Mouse (Mus musculus) liver, postnatal 0 days (tissue): ENCODE measurements around the gene Mxra7. TPM values are rescaled to one million over a fixed set of nuclear protein-coding genes. Genes with fewer than 3 reads are reported as not detected.

Experiments used
- ATAC-seq: fragments of 200-750 bp; cut with Nextera tagmentation; 2 replicates; pipeline ENCODE4 v1.8.0; 2017; ENCODE audit warnings: mild to moderate bottlenecking, moderate library complexity
- DNase-seq: peaks from one replicate; pipeline ENCODE4 v3.0.0-alpha.2; 2016
- H3K27ac ChIP-seq: fragments of 300-500 bp; sonication (generic); 2 replicates; pipeline ENCODE4 v1.5.1; 2014; ENCODE audit warnings: antibody characterized with exemption, moderate library complexity, mild to moderate bottlenecking, low read depth
- H3K27me3 ChIP-seq: fragments of 300-500 bp; sonication (generic); 2 replicates; pipeline ENCODE4 v1.6.1; 2014; ENCODE audit warnings: low read length, control low read depth, mixed read lengths; ENCODE audit not compliant: insufficient read depth
- H3K36me3 ChIP-seq: fragments of 300-500 bp; sonication (generic); replicated peaks from 2 replicates; pipeline ENCODE4 v1.6.1; 2014; ENCODE audit warnings: mild to moderate bottlenecking, control low read depth, low read length, moderate library complexity, mixed read lengths; ENCODE audit not compliant: insufficient read depth
- H3K4me1 ChIP-seq: fragments of 300-500 bp; sonication (generic); 2 replicates; pipeline ENCODE4 v1.6.1; 2014; ENCODE audit warnings: antibody characterized with exemption, mild to moderate bottlenecking, control low read depth; ENCODE audit not compliant: insufficient read depth
- H3K4me2 ChIP-seq: fragments of 300-500 bp; sonication (generic); 2 replicates; pipeline ENCODE4 v1.6.1; 2014; ENCODE audit warnings: low read depth, mild to moderate bottlenecking, low read length, moderate library complexity, mixed read lengths
- H3K4me3 ChIP-seq: fragments of 300-500 bp; sonication (generic); 2 replicates; pipeline ENCODE4 v1.5.1; 2014; ENCODE audit warnings: low read depth, low read length
- H3K9ac ChIP-seq: fragments of 300-500 bp; sonication (generic); replicated peaks from 2 replicates; pipeline ENCODE4 v1.6.1; 2014; ENCODE audit warnings: mild to moderate bottlenecking, moderate library complexity
- H3K9me3 ChIP-seq: fragments of 300-500 bp; sonication (generic); 2 replicates; pipeline ENCODE4 v1.6.1; 2016; ENCODE audit warnings: mild to moderate bottlenecking, control low read depth, low read length, mixed read lengths
- CTCF ChIP-seq: sonication (generic); IDR thresholded peaks from 2 replicates; pipeline ENCODE4 v1.5.1; 2016; ENCODE audit warnings: antibody characterized with exemption, low read depth
- EP300 ChIP-seq: IDR thresholded peaks from 2 replicates; pipeline ENCODE4 v1.6.1; 2016; ENCODE audit warnings: antibody characterized with exemption, low read depth, mild to moderate bottlenecking
- WGBS: fragments of 180-500 bp; shearing (Covaris S2); extraction: QIAGEN DNeasy Blood & Tissue Kit; methylation state at CpG from one replicate; pipeline ENCODE4 v1.1.7; 2014; ENCODE audit not compliant: insufficient replicate concordance; 5-methylcytosine and 5-hydroxymethylcytosine counted together
- polyA plus RNA-seq: library from polyadenylated mRNA; unstranded; fragments of >200 nt; fragmentation: Nextera tagmentation; extraction: Ambion mirVana; gene quantifications from 2 replicates; pipeline ENCODE4 v1.2.1, GENCODE M21; 2015

Mxra7 gene
- polyA plus RNA-seq, 1 experiment from 2014 or later = 1.4 TPM

DNA sequence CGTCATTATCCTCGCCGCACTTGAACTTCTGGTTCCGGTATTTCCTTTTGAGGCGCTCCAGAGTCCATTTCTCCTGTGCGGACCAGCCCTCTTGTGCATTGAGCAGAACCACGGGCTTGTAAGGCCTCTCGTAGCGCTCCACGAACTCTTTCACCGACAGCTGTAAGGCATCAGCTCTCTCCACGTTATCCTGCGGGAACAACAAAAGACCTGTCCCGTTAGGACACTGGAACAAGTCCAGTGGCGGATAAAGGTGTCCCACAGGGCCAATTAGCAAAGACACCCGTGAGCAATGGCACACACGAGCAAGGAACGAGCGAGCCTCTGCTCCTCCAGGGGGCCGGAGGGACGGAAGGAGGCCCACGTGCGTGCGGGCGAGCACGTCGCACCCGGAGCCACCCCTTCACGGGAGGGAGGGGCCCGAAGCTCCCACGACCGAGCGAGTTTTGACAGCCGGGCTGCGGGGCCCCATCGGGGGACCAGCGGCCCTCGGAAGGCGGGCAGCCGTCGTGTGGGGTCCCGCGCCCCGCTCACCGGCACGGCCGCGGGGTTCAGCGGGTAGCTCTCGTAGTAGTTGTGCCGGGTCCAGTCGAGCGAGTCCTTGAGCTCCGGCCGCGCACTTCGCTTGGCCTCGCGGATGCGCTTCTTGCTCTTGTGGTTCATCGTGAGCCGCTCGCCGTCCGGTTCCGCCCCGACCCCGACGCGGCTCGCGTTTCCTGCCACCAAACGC lies 14.8 kb upstream of the Mxra7 start:
- WGBS = under 1% methylated on average over 73 of the region's 73 CpGs

DNA sequence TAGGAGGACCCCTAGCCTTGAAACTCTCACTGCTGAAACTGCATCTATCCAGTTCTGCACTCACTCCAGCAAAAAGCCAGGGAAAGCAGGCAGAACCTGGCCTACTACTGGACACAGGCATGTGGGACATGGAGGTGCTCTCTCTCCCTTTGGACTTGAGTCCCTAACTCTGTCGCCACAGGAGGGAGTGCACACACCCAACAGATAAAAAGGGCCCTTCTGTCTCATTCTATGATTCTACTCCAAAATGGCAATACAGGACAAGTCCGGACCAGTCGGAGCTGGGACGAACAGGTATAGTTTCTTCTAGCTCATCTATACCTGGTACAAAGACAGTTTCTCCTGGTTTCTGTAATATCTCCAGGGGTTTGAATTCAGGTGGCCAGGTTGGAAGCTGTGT lies 12.9 kb upstream of the Mxra7 start:
- Histone ChIP-seq H3K27me3 (no peaks in the 10 kb centered on the region), H3K4me3 (0 out of 2 replicates have a peak overlapping the region, but pooled peaks have one; percentile 94), H3K36me3 (peaks cover 53% of the 10 kb centered on the region), H3K9ac (no peak overlapping the region), H3K9me3 (no peaks in the 10 kb centered on the region), H3K27ac (no peak overlapping the region), H3K4me1 (peaks cover 25% of the 10 kb centered on the region), H3K4me2 (peak overlapping the region; percentile 96)
- DNase-seq (no peak), ATAC-seq (no peak)
- TF ChIP-seq CTCF = 0 out of 2 replicates have a peak, but pooled peaks have one; percentile 3
- TF ChIP-seq EP300 = no peak
- WGBS = 75% methylated on average over 4 of the region's 4 CpGs

More for the DNA sequence above, 14.8 kb upstream of the Mxra7 start:
- DNase-seq = peak; percentile 80
- no peaks in the 10 kb centered on the region for H3K9me3 ChIP-seq
- peak overlapping the region; percentile 99 for H3K27ac ChIP-seq
- peaks cover 44% of the 10 kb centered on the region for H3K36me3 ChIP-seq
- H3K4me3 ChIP-seq = peak overlapping the region; percentile 94
- peak overlapping the region; percentile 96 for H3K4me2 ChIP-seq
- peak overlapping the region; percentile 96 for H3K9ac ChIP-seq
- peak; percentile 42 for ATAC-seq
- H3K4me1 ChIP-seq = peaks cover 25% of the 10 kb centered on the region
- H3K27me3 ChIP-seq = no peaks in the 10 kb centered on the region
- TF ChIP-seq CTCF (peak; percentile 31; the same call in 1 of the 2 replicates), EP300 (no peak)

DNA sequence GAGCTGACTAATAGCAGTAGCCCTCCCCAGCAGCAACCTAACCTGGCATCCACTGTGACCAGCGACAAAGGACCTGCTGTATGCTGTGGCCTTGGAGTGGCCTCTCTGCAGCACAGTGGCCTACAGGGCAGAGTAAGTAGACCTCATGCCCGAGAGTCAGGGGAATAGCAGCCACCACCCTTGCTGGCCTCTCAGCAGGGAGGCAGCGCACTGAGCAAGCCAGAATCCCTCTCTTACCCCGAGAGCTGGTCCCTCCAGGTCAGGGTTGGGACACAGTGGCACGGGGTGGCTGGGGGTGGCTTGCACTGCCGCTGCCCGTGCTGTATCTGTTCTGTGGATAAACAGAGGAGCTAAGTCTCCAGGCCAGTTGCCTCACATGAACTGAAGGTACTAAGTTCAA lies 11.8 kb upstream of the Mxra7 start:
- peaks cover 24% of the 10 kb centered on the region for H3K4me1 ChIP-seq
- H3K27ac ChIP-seq = no peak overlapping the region
- DNase-seq (peak; percentile 36), ATAC-seq (no peak)
- no peaks in the 10 kb centered on the region for H3K9me3 ChIP-seq
- H3K27me3 ChIP-seq = no peaks in the 10 kb centered on the region
- WGBS = 56% methylated on average over 7 of the region's 7 CpGs
- H3K9ac ChIP-seq = no peak overlapping the region
- H3K4me3 ChIP-seq = no peak overlapping the region
- peaks cover 61% of the 10 kb centered on the region for H3K36me3 ChIP-seq
- H3K4me2 ChIP-seq = no peak overlapping the region
- TF ChIP-seq EP300 (no peak), CTCF (no peak)

DNA sequence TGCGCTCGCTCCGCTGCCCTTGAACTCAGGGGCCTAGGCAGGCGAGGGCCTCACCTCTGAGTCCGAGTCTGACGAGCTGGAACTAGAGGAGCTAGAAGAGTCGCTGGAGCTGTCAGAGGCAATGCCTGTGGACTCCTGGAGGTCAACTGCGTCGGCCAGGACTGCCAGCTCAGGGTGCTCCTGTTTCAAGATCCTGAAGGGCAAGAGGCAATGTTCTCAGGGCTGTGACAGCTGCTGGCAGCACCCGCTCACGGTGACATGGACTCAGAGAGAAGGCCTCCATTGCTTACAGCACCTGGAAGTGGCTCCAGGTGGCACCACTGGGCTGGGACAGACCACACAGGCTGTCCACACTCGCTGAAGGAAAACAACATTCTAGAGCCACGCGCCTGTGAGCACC lies 11.1 kb upstream of the Mxra7 start:
- WGBS = 90% methylated on average over 14 of the region's 14 CpGs
- peaks cover 68% of the 10 kb centered on the region for H3K36me3 ChIP-seq
- no peak overlapping the region for H3K27ac ChIP-seq
- H3K4me1 ChIP-seq = peaks cover 17% of the 10 kb centered on the region
- H3K9me3 ChIP-seq = no peaks in the 10 kb centered on the region
- TF ChIP-seq CTCF = no peak
- TF ChIP-seq EP300 = no peak
- no peak overlapping the region for H3K9ac ChIP-seq
- no peak for ATAC-seq
- no peak overlapping the region for H3K4me2 ChIP-seq
- no peaks in the 10 kb centered on the region for H3K27me3 ChIP-seq
- no peak for DNase-seq
- H3K4me3 ChIP-seq = no peak overlapping the region

DNA sequence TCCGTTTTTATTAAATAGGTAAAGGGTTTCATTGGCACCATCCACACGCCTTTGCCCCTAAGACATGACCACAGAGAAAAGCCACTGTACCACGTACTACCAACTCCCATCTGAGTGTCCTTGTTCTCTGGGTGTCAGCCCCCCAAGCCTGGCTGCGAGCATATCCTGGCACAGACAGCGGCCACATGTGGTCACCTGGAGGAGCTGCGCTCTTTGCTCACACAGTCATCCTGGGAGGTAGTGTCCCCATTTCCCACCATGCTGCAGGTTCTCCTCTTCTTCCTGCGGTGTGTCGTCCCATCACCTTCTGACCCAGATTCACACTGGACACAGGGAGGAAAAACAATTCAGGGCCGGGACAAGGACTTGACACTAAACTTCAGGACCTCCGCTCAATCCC lies 9.6 kb upstream of the Mxra7 start:
- DNase-seq (no peak), ATAC-seq (no peak)
- Histone ChIP-seq H3K4me3 (no peak overlapping the region), H3K27me3 (no peaks in the 10 kb centered on the region), H3K27ac (no peak overlapping the region), H3K9me3 (no peaks in the 10 kb centered on the region), H3K36me3 (peaks cover 71% of the 10 kb centered on the region), H3K9ac (no peak overlapping the region), H3K4me2 (no peak overlapping the region), H3K4me1 (peaks cover 17% of the 10 kb centered on the region)
- 88% methylated on average over 10 of the region's 10 CpGs for WGBS
- TF ChIP-seq EP300 = no peak
- TF ChIP-seq CTCF = peak; percentile 22; the same call in 1 of the 2 replicates

DNA sequence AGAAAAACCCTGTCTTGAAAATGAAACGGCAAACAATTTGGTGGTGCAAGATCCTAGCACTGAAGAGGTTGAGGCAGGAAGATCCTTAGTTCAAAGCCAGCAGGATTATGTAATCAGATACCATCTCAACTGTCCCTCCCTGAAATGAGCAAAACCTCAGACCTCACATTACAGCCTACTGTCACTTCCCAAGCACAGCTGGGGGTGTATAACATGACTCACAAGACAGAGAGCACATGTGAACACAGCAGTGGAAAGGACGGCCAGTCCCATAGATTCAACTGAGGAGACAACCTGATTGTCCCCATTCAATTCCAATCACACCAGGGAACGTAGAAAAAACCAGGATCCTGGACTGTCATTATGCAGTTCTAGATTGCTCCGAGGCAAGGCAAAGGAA lies 8.4 kb upstream of the Mxra7 start:
- Histone ChIP-seq H3K4me2 (no peak overlapping the region), H3K4me3 (no peak overlapping the region), H3K4me1 (peaks cover 12% of the 10 kb centered on the region), H3K9me3 (no peaks in the 10 kb centered on the region), H3K9ac (no peak overlapping the region), H3K36me3 (peaks cover 67% of the 10 kb centered on the region), H3K27me3 (no peaks in the 10 kb centered on the region), H3K27ac (no peak overlapping the region)
- WGBS = 86% methylated on average over 4 of the region's 4 CpGs
- TF ChIP-seq EP300 (no peak), CTCF (no peak)
- ATAC-seq (no peak), DNase-seq (no peak)
